Mouse (Mus musculus): ENCODE data around the gene Ppp1r3c. TPM values are rescaled to one million over a fixed set of nuclear protein-coding genes. Genes with fewer than 3 reads are reported as not detected.

The Ppp1r3c gene
- total and polyA plus RNA-seq, 2 experiments from 2014 or later: 8.4 to 26.7 TPM

- Histone ChIP-seq H3K9ac (replicated peaks; ENCODE audit: low read length, poor library complexity, severe bottlenecking) (no peak overlapping the region), H3K27me3 (ENCODE audit: insufficient read depth, low read length) (no peaks in the 10 kb centered on the region), H3K4me1 (ENCODE audit: insufficient read depth, low read length) (no peaks in the 10 kb centered on the region), H3K9me3 (ENCODE audit: low read length) (no peaks in the 10 kb centered on the region), H3K27ac (ENCODE audit: low read depth, low read length) (no peak overlapping the region), H3K36me3 (ENCODE audit: insufficient read depth, low read length) (no peaks in the 10 kb centered on the region), H3K4me3 (ENCODE audit: low read depth, low read length) (no peak overlapping the region), H3K4me2 (ENCODE audit: low read depth, low read length, poor library complexity, severe bottlenecking) (no peak overlapping the region)
- no peak for DNase-seq (ENCODE audit: low spot score)
- ATAC-seq (ENCODE audit: low FRiP score): no peak
- no peak for TF ChIP-seq CTCF (IDR thresholded peaks at IDR 0.05)
- WGBS: 95% methylated on average over 10 of the region's 10 CpGs
These were observed 20.9 kb downstream of the Ppp1r3c start for GRCm38 (mm10) chr19:36715591-36715990.

DNA sequence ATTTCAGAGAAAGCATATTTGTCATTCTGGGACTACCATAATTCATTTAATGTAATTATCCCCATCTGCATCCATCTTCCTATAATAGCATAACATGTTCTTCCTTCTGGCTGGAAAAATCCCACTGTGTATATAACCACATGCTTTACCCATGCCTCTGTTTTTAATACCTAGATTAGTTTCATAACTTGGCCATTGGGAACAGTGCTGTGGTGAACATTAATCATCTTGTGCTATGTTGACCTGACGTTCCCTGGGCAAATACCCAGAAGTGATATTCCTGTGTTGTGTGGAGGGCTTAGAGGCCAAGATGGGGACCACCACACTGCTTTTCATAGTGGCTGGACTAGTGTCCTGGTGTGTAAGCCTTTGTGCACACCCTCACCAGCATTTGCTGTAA is 22.0 kb downstream of the Ppp1r3c start:
- no peak overlapping the region for H3K4me3 ChIP-seq (ENCODE audit: low read depth, low read length)
- H3K4me1 ChIP-seq (ENCODE audit: insufficient read depth, low read length): no peaks in the 10 kb centered on the region
- H3K27me3 ChIP-seq (ENCODE audit: insufficient read depth, low read length): no peaks in the 10 kb centered on the region
- no peak for TF ChIP-seq CTCF (IDR thresholded peaks at IDR 0.05)
- H3K9me3 ChIP-seq (ENCODE audit: low read length): no peaks in the 10 kb centered on the region
- H3K4me2 ChIP-seq (ENCODE audit: low read depth, low read length, poor library complexity, severe bottlenecking): no peak overlapping the region
- DNase-seq (ENCODE audit: low spot score) (no peak), ATAC-seq (ENCODE audit: low FRiP score) (no peak)
- H3K27ac ChIP-seq (ENCODE audit: low read depth, low read length): no peak overlapping the region
- no peak overlapping the region for H3K9ac ChIP-seq (replicated peaks; ENCODE audit: low read length, poor library complexity, severe bottlenecking)
- H3K36me3 ChIP-seq (ENCODE audit: insufficient read depth, low read length): no peaks in the 10 kb centered on the region
- 90% methylated on average over 1 of the region's 1 CpGs for WGBS

- DNase-seq (ENCODE audit: low spot score) (peak; percentile 38), ATAC-seq (ENCODE audit: low FRiP score) (no peak)
- H3K9ac ChIP-seq (replicated peaks; ENCODE audit: low read length, poor library complexity, severe bottlenecking): no peak overlapping the region
- H3K27ac ChIP-seq (ENCODE audit: low read depth, low read length): no peak overlapping the region
- H3K36me3 ChIP-seq (ENCODE audit: insufficient read depth, low read length): no peaks in the 10 kb centered on the region
- no peaks in the 10 kb centered on the region for H3K9me3 ChIP-seq (ENCODE audit: low read length)
- H3K4me1 ChIP-seq (ENCODE audit: insufficient read depth, low read length): no peaks in the 10 kb centered on the region
- WGBS: 73% methylated on average over 13 of the region's 13 CpGs
- no peaks in the 10 kb centered on the region for H3K27me3 ChIP-seq (ENCODE audit: insufficient read depth, low read length)
- no peak for TF ChIP-seq CTCF (IDR thresholded peaks at IDR 0.05)
- no peak overlapping the region for H3K4me2 ChIP-seq (ENCODE audit: low read depth, low read length, poor library complexity, severe bottlenecking)
- H3K4me3 ChIP-seq (ENCODE audit: low read depth, low read length): no peak overlapping the region
These were observed 23.4 kb downstream of the Ppp1r3c start for GRCm38 (mm10) chr19:36713092-36713491.

GRCm38 (mm10) chr19:36706195-36706594 is 30.3 kb downstream of the Ppp1r3c start:
- Histone ChIP-seq H3K4me2 (ENCODE audit: low read depth, low read length, poor library complexity, severe bottlenecking) (no peak overlapping the region), H3K4me3 (ENCODE audit: low read depth, low read length) (no peak overlapping the region), H3K9ac (replicated peaks; ENCODE audit: low read length, poor library complexity, severe bottlenecking) (no peak overlapping the region), H3K27ac (ENCODE audit: low read depth, low read length) (0 out of 2 replicates have a peak overlapping the region, but pooled peaks have one; percentile 43), H3K36me3 (ENCODE audit: insufficient read depth, low read length) (no peaks in the 10 kb centered on the region), H3K9me3 (ENCODE audit: low read length) (0 out of 2 replicates have a peak, but pooled peaks cover 3% of the 10 kb centered on the region), H3K27me3 (ENCODE audit: insufficient read depth, low read length) (no peaks in the 10 kb centered on the region), H3K4me1 (ENCODE audit: insufficient read depth, low read length) (no peaks in the 10 kb centered on the region)
- DNase-seq (ENCODE audit: low spot score): no peak
- ATAC-seq (ENCODE audit: low FRiP score): no peak
- no peak for TF ChIP-seq CTCF (IDR thresholded peaks at IDR 0.05)
- WGBS: 79% methylated on average over 6 of the region's 6 CpGs

GRCm38 (mm10) chr19:36705286-36706146 is 30.9 kb downstream of the Ppp1r3c start:
- Histone ChIP-seq H3K4me1 (ENCODE audit: insufficient read depth, low read length) (no peaks in the 10 kb centered on the region), H3K9me3 (ENCODE audit: low read length) (0 out of 2 replicates have a peak, but pooled peaks cover 3% of the 10 kb centered on the region), H3K9ac (replicated peaks; ENCODE audit: low read length, poor library complexity, severe bottlenecking) (no peak overlapping the region), H3K36me3 (ENCODE audit: insufficient read depth, low read length) (no peaks in the 10 kb centered on the region), H3K4me2 (ENCODE audit: low read depth, low read length, poor library complexity, severe bottlenecking) (no peak overlapping the region), H3K27me3 (ENCODE audit: insufficient read depth, low read length) (no peaks in the 10 kb centered on the region), H3K27ac (ENCODE audit: low read depth, low read length) (peak overlapping the region; percentile 59; the same call in 1 of the 2 replicates), H3K4me3 (ENCODE audit: low read depth, low read length) (no peak overlapping the region)
- no peak for TF ChIP-seq CTCF (IDR thresholded peaks at IDR 0.05)
- DNase-seq (ENCODE audit: low spot score) (peak; percentile 87), ATAC-seq (ENCODE audit: low FRiP score) (peak; percentile 81)
- WGBS: 75% methylated on average over 17 of the region's 17 CpGs

DNA sequence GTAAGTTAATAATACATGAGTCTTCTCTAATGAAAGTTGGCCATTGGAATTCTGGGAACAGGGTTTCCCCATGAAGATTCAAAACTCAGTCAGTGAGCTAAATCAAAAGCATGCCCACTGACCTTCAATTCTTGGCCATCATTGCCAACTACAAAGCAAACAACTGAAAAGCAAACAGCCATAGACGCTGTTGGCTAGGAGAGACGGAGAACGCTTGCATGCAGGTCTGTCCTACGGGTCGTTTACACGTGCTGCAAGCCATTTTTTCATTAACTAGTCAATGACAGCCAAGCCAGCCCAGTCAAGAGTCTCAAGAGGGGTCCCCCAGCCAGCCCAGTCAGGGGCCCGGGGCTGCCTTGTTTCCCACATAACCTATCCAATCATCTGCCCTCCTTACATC is 31.7 kb downstream of the Ppp1r3c start:
- no peak for DNase-seq (ENCODE audit: low spot score)
- Histone ChIP-seq H3K9me3 (ENCODE audit: low read length) (0 out of 2 replicates have a peak, but pooled peaks cover 3% of the 10 kb centered on the region), H3K36me3 (ENCODE audit: insufficient read depth, low read length) (no peaks in the 10 kb centered on the region), H3K4me2 (ENCODE audit: low read depth, low read length, poor library complexity, severe bottlenecking) (no peak overlapping the region), H3K4me3 (ENCODE audit: low read depth, low read length) (no peak overlapping the region), H3K27ac (ENCODE audit: low read depth, low read length) (peak overlapping the region; percentile 59; the same call in 1 of the 2 replicates), H3K27me3 (ENCODE audit: insufficient read depth, low read length) (no peaks in the 10 kb centered on the region), H3K4me1 (ENCODE audit: insufficient read depth, low read length) (no peaks in the 10 kb centered on the region), H3K9ac (replicated peaks; ENCODE audit: low read length, poor library complexity, severe bottlenecking) (no peak overlapping the region)
- no peak for ATAC-seq (ENCODE audit: low FRiP score)
- TF ChIP-seq CTCF (IDR thresholded peaks at IDR 0.05): no peak
- 72% methylated on average over 7 of the region's 7 CpGs for WGBS
